Mouse (Mus musculus) C2C12 (cell line): ENCODE data around the gene Prm3. TPM values are rescaled to one million over a fixed set of nuclear protein-coding genes. Genes with fewer than 3 reads are reported as not detected.

Experiments
- H3K27me3 ChIP-seq: one replicate; pipeline ENCODE4 v1.6.1; 2011; ENCODE audit not compliant: control insufficient read depth, insufficient read depth, insufficient read length
- H3K36me3 ChIP-seq: one replicate; pipeline ENCODE4 v1.6.1; 2011; ENCODE audit not compliant: control insufficient read depth, insufficient read depth
- H3K4me3 ChIP-seq: one replicate; pipeline ENCODE4 v1.5.1; 2011; ENCODE audit warnings: mild to moderate bottlenecking, control low read depth; ENCODE audit not compliant: poor library complexity, insufficient read depth, severe bottlenecking
- H3K79me2 ChIP-seq: one replicate; pipeline ENCODE4 v1.6.1; 2011; ENCODE audit not compliant: control insufficient read depth, insufficient read depth
- H3K79me3 ChIP-seq: one replicate; pipeline ENCODE4 v1.6.1; 2011; ENCODE audit warnings: low read depth, control low read depth
- H3ac ChIP-seq: one replicate; pipeline ENCODE3; 2011; ENCODE audit warnings: low read depth; ENCODE audit not compliant: control insufficient read depth, insufficient read length
- CEBPB ChIP-seq: IDR thresholded peaks from one replicate; pipeline ENCODE4 v1.6.1; 2011; ENCODE audit warnings: low read depth, mild to moderate bottlenecking, control low read depth, moderate library complexity
- CTCF ChIP-seq: IDR thresholded peaks from one replicate; pipeline ENCODE4 v1.5.1; 2011; ENCODE audit not compliant: control insufficient read depth, insufficient read depth, insufficient read length
- FOSL1 ChIP-seq: IDR thresholded peaks from one replicate; pipeline ENCODE4 v1.8.0; 2011; ENCODE audit warnings: mild to moderate bottlenecking, low read length; ENCODE audit not compliant: poor library complexity, insufficient read depth, severe bottlenecking
- MAX ChIP-seq: IDR thresholded peaks from one replicate; pipeline ENCODE4 v1.6.1; 2011; ENCODE audit warnings: mild to moderate bottlenecking, control low read depth
- MYOD1 ChIP-seq: IDR thresholded peaks from one replicate; pipeline ENCODE4 v1.6.1; 2011; ENCODE audit warnings: low read depth; ENCODE audit not compliant: control insufficient read depth, insufficient read length
- MYOG ChIP-seq: IDR thresholded peaks from one replicate; pipeline ENCODE4 v1.6.1; 2011; ENCODE audit not compliant: control insufficient read depth, insufficient read length; ENCODE audit errors: extremely low read depth
- USF1 ChIP-seq: IDR thresholded peaks from one replicate; pipeline ENCODE4 v1.6.1; 2011; ENCODE audit warnings: low read depth, mild to moderate bottlenecking, control low read depth, moderate library complexity
- polyA plus RNA-seq: library from polyadenylated mRNA; unstranded; fragments of >200 nt; fragmentation: generic; extraction: Trizol; gene quantifications from one replicate; pipeline ENCODE4 v1.2.1, GENCODE M21; 2012; ENCODE audit warnings: missing spikeins

The Prm3 gene
- polyA plus RNA-seq, 1 experiment: not detected

DNA sequence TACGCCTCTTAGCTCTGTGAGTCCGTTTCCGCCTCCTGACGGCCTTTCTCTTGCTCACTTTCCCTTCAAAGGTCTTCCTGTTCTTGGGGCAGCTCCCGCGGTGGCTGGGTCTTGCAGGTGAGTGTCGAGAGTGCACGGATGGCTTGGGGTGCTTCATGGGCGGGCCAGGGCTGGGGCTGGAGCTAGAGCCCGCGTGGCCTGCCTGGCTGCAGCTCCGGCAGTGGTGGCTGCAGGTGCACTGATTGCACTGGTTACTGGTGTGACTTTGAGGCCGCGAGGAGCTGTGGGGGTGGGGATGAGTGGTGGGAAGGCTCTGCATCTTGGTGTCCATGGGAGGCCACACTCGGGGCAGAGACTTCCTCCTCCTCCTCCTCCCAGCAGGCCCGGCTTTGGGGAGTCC lies 2.4 kb downstream of the Prm3 start, which contains the start of gene Tnp2:
Gene Tnp2, minus strand, starts transcription at position 390 of the 400 bp plus-strand sequence.
- Histone ChIP-seq H3K36me3 (no peaks in the 10 kb centered on the region), H3K27me3 (no peaks in the 10 kb centered on the region), H3K79me3 (peaks cover 10% of the 10 kb centered on the region), H3K4me3 (no peak within 1 kb of the TSS), H3ac (no peak within 1 kb of the TSS), H3K79me2 (peaks cover 15% of the 10 kb centered on the region)
- no peak for TF ChIP-seq USF1
- no peak for TF ChIP-seq MAX
- no peak for TF ChIP-seq CEBPB
- no peak for TF ChIP-seq CTCF
- TF ChIP-seq MYOG: no peak
- no peak for TF ChIP-seq MYOD1
- TF ChIP-seq FOSL1: no peak

DNA sequence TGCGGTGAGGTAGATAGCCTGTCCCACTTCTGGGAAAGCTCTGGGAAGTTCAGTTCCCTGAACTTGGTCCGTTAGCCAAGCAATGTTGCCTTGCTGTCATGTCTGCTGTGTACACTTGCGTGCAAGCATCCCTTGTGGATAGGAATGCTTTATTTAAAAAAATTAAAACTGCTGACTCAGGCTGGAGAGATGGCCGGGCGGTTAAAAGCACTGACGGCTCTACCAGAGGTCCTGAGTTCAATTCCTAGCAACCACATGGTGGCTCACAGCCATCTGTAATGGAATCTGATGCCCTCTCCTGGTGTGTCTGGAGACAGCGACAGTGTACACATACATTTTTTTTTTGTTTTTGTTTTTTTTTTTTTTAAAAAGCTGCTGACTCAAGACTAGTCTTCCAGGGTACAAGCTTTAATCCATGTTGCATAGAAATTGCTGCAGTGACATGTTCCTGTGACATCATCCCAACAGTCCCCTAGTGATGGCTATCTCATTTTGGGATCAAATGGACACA lies 3.1 kb downstream of the Prm3 start:
- H3K79me3 ChIP-seq: peaks cover 13% of the 10 kb centered on the region

GRCm38 (mm10) chr16:10786782-10787547 lies 3.7 kb downstream of the Prm3 start:
- no peak for TF ChIP-seq MYOG
- no peak for TF ChIP-seq CTCF
- no peak for TF ChIP-seq MYOD1
- no peak for TF ChIP-seq USF1
- TF ChIP-seq FOSL1: no peak
- TF ChIP-seq MAX: no peak
- no peak for TF ChIP-seq CEBPB
- H3ac ChIP-seq: no peak overlapping the region
- no peaks in the 10 kb centered on the region for H3K36me3 ChIP-seq
- H3K4me3 ChIP-seq: no peak overlapping the region
- H3K79me2 ChIP-seq: peaks cover 25% of the 10 kb centered on the region
- H3K79me3 ChIP-seq: peaks cover 13% of the 10 kb centered on the region
- H3K27me3 ChIP-seq: no peaks in the 10 kb centered on the region

More for the DNA sequence above, 3.1 kb downstream of the Prm3 start:
- no peak overlapping the region for H3ac ChIP-seq
- no peaks in the 10 kb centered on the region for H3K36me3 ChIP-seq
- TF ChIP-seq CTCF: no peak
- no peak for TF ChIP-seq CEBPB
- TF ChIP-seq MYOG: no peak
- TF ChIP-seq FOSL1: no peak
- TF ChIP-seq MAX: no peak
- TF ChIP-seq MYOD1: no peak
- TF ChIP-seq USF1: no peak
- H3K79me2 ChIP-seq: peaks cover 22% of the 10 kb centered on the region
- H3K4me3 ChIP-seq: no peak overlapping the region
- H3K27me3 ChIP-seq: no peaks in the 10 kb centered on the region

DNA sequence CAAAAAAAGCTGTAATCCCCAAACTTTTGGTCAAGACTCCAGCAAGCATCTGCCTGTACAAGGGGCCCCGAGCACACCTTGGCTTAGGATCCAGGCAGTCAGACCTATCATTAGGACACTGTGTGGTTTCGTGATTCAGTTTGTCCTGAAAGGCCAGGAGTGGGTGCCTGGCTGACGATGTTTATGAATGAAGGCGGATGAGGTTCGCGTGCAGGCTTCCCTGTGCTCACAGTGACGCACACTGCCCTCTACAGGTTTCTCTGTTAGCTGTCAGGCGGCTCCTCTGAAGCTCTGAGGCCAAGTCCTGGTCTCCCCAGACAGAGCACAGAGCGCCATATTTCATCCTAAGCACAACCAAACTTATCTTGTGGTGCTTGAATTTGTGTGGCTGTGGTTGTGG lies 4.4 kb downstream of the Prm3 start:
- no peaks in the 10 kb centered on the region for H3K36me3 ChIP-seq
- H3K27me3 ChIP-seq: no peaks in the 10 kb centered on the region
- H3ac ChIP-seq: peak overlapping the region; percentile 50
- TF ChIP-seq CEBPB (no peak), MAX (peak; percentile 64), CTCF (peak; percentile 56), FOSL1 (no peak)
- H3K79me2 ChIP-seq: peaks cover 25% of the 10 kb centered on the region
- H3K79me3 ChIP-seq: peaks cover 13% of the 10 kb centered on the region
- H3K4me3 ChIP-seq: peak overlapping the region; percentile 64

- TF ChIP-seq MYOG (no peak), MAX (peak; percentile 45)
- Histone ChIP-seq H3K27me3 (no peaks in the 10 kb centered on the region), H3K79me3 (peaks cover 13% of the 10 kb centered on the region), H3K36me3 (no peaks in the 10 kb centered on the region), H3K79me2 (peaks cover 25% of the 10 kb centered on the region), H3K4me3 (peak within 1 kb of the TSS; percentile 64), H3ac (peak within 1 kb of the TSS; percentile 90)
These were observed 5.1 kb downstream of the Prm3 start, which contains the start of gene Socs1 for GRCm38 (mm10) chr16:10785371-10786231. Socs1 (minus strand) TSS chr16:10785536.
